Mouse (Mus musculus): ENCODE data around the gene Gpn3.
A peak's percentile ranks its signal among the peaks of the same experiment; 100 is the strongest.

Gene Gpn3

DNA sequence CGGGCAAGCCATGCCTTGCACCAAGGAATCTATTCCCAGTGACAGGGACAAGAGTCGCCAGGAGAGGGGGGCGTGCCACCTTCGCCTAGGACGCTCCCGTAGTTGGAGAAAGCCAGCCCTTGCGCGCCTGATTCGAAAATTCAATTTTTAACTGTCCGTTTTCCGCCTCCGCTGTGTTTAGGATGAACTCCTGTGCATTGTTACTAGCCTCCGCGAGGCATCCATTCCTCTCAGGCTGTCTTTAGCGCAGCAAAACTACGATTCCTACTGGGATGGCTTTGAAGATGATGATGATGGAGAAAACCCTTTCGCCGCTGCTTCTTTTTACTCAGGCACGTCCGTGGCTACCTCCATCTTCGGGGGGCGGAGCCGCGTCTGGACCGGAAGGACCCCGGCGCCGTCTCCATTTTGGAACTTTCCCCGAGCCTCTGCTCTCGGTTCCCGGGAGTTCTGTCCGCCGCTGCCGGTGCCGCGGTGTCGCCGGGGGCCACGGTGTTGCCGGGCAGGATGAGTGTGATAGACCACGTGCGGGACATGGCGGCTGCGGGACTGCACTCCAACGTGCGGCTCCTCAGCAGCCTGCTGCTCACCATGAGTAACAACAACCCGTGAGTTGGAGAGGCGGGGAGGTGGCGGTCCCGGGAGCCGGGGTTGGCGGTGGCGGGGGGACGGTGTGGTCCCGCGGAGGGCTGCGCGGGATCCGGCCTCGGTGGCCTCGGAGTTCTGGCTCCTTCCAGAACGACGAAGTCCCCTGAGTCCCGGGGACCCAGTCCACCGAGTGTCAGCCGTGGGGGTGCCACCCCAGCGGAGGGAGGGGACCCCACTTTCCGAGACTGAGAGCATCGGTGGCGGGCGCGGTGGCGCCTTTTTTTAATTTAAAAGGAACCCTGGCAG lies 50.6 kb downstream of the Gpn3 start:
- peak; percentile 94 for DNase-seq

DNA sequence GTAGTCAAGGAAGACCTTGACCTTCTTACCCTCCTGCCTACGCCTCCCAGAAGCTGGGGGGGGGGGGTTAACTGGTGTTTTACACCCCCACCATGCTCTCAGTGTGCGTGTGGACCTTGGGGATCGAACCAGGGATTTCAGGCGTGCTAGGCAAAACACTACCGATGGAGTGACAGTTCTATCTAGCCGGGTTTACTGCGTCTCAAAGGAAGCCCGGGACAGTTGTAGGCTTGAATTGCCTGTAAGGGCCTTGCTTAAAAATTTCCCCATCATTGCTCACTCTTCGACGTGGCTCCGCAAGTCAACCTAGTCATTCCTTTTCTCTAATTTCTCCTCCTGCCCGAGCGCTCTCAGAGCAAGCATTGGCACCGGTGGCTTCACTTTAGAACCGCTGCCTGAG lies 51.4 kb downstream of the Gpn3 start:
- no peak for DNase-seq

DNA sequence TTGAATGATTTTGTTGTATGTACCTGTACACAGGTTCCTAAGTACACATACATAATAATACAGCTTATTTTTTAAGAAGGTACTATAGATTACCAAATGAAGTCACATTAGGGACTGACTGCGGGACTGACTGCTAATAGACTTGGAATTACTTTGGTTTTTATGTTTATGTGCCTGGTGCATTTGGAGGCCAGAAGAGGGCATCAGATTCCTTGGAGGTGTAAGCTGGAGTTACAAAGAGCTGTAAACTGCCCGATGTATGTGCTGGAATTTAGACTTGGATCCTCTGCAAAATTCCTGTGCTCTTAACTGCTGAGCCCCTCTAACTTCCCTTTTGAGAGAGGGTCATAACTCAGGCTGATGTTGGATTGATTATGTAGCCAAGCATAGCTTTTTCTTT lies 53.9 kb downstream of the Gpn3 start:
- DNase-seq: no peak

DNA sequence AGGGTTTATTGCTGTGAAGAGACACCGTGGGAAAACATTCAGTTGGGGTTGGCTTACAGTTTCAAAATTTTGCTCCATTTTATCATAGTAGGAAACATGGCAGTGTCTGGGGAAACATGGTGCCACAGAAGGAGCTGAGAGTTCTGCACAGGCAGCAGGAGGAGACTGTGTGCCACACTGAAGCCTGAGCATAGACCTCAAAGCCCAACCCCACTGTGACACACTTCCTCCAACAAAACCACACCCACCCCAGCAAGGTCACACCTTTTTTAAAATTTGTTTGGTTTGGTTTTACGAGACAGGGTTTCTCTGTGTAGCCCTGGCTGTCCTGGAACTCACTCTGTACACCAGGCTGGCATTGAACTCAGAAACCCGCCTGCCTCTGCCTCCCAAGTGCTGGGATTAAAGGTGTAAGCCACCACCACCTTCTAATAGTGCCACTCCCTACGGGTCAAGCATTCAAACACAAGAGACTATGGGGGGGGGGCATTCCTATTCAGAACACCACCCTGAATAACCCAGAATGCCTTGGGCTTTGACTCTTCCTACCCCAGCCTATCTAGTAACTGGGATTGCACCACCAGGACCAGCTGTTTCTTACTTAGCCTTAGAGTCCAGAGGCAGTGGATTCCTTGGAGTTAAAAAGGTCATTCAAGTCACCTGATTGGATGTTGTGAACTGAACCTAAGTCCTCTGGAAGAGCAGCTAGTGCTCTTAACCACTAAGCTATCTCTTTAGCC lies 58.5 kb downstream of the Gpn3 start:
- DNase-seq: no peak

DNA sequence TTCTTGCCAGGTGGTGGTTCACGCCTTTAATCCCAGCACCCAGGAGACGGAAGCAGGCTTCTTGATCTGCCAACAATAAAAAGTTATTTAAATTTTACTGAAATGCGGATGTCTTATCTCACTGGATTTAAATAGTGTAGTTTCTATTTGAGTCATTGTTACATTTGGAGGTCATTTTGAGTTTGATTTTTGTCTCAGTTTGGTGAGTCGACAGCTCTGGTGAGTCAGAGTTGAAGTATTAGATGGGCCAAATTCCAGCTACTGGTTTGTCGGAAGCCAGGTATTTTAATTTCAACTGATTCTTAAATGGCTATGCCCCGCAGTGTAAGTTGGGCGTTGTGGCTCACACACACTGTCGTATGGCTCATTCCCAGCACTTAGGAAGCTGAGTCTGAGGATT lies 59.5 kb downstream of the Gpn3 start:
- no peak for DNase-seq
